Mouse (Mus musculus) frontal cortex, postnatal 14 days (tissue): ENCODE data around the gene Mgat2.

Source experiments
- DNase-seq, 2 experiments: peaks; one replicate each; pipeline ENCODE4 v3.0.0; 2022; ENCODE audit warnings: low spot score in 2 of 2

Gene Mgat2

GRCm38 (mm10) chr12:69213186-69213777 lies 29.3 kb downstream of the Mgat2 start:
- no peak for DNase-seq

DNA sequence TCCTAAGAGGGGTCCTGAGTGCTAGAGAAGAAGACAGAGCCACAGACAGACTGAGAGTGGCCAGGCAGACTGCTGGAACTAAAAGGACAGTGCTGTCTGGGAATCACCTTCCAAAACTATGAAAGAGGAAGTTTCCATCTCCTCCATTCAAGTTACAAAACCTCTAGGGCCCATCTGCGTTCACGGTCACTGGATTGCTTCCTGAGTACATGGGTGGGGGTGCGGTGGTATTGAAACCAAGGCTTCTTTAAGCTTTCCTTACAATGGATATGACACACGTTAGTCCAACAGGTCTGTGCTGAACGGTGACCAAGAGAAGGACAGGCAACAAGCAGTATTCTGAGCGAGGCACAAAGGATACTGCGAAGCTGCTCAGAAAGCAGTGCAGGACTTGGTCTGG lies 30.4 kb downstream of the Mgat2 start:
- no peak for DNase-seq

DNA sequence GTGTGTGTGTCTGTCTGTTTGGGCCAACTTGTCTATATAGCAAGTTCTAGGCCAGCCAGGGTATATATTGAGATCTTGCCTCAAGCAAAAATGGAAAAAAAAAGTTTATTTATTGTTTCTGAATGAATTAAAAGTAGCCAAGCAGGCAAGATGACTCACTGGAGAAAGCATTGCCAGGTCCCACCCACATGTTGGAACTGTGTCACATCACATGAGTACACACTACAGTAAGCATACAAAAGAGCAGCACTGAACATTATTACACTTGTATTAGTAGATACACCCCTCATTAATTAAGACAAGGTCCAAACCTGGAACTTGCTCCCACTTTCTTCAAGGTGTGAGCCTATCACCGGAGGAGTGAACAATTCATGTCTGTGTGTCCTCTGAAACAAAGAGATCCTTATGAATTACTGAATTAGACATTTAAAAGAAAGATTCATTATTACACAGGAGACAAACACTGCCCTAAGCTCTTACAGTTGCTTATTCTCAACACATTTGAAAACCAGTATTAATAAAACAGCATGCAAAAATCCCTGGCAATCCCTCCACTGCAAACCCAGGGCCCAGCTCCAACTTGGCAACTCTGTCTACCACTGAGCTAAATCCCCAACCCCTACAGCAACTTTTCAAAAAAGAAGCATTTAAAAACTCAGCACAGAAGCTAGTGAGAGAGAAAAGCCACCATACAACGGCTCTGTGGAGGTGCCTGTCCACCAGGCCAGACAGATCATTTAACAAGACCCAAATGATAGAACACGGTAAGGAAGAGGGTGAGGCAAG lies 31.2 kb downstream of the Mgat2 start:
- DNase-seq, result peak; percentile 23 to 30

GRCm38 (mm10) chr12:69216587-69216986 lies 32.6 kb downstream of the Mgat2 start:
- no peak for DNase-seq

GRCm38 (mm10) chr12:69220613-69221277 lies 36.8 kb downstream of the Mgat2 start:
- DNase-seq, result no peak

DNA sequence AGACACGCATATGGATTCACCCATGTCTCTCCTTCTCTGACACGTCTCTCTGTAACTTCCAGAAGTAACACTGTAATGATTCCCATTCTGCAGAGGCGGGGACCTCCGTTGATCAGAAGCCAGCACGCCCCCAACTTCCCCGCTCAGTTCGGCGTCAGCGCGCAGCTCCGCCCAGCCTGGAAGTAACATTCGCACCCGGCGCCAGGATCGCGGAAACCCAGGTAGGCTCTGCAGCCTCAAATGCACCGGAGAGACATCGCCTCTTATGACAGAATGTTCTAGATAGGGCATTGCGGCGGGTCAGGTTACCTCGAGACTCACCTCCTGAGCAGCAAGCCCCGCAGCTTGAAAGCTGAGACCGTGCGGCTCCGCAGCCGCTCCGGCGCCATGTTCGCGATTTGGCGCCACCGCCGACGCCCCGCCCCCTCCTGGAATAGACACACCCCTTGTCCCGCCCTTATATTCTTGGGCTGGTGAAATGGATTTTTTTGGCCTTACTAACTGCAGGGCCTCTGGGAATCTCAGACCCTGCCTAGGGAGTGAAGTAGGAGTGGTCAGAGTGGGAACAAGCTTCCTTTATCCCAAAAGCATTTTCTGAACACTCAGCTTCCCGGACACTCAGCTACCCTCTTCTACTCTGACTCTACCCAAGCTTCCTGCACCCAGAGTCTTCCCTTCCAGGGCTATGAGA lies 44.0 kb downstream of the Mgat2 start, which contains the start of gene Pole2:
Pole2 (minus strand) TSS at position 420 of the 691 bp plus-strand sequence.
- peak; percentile 63 to 78 for DNase-seq

- DNase-seq, result no peak
Measured at GRCm38 (mm10) chr12:69229251-69229650, 45.3 kb downstream of the Mgat2 start.

GRCm38 (mm10) chr12:69235782-69236181 lies 51.8 kb downstream of the Mgat2 start:
- no peak for DNase-seq
